Mouse (Mus musculus) liver, embryonic 14.5 days (tissue): Measurements from ENCODE around the gene Cyp2ab1.

Source experiments
- CTCF ChIP-seq: IDR thresholded peaks from 2 replicates; pipeline ENCODE4 v1.5.1; 2016; ENCODE audit warnings: antibody characterized with exemption, low read depth, control low read depth
- EP300 ChIP-seq: IDR thresholded peaks from 2 replicates; pipeline ENCODE4 v1.6.1; 2016; ENCODE audit warnings: antibody characterized with exemption, low read depth

DNA sequence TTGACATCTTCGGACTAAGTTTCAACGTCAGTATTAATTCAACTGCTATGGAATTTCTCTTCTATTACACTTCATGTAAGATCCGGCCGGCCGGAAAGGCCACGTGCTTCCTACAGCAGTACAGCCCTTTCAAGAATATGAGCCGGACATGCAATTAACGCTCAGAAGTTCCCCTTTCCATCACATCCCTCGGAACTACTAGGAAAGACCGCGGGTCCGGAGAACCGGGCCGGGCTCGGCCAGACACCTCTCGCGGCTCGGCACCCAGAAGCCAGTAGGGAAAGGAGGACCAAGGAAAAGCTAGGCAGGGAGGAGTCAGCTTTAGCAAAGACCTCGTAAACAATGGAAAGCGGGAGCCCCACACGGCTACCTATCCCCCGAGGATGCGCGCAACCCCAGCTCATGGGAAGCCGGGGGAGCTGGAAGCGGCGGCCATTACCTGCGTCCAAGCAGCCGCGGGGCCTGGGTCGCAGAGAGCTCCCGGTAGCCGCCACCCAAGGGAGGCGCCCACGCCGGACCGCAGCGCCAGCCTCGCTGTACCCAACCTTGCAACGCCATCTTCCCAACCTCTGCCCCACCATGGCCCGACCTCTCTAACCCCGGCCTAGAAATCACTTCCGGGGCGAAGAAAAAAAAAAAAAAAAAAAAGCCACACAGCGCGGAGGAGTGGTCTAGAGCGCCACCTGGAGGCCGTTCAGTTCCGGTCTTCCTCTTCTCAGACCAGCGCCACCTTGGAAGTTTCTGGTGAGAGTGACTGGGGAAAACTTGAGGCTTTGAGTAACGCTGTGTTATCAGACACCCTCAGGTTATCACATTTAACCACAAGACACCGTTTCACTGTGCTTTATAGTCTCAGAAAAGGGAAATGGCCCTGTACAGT, 23.2 kb downstream of the Cyp2ab1 start, which contains the start of gene Parl:
- TF ChIP-seq CTCF (peak; percentile 97), EP300 (peak; percentile 62)
